Mouse (Mus musculus) neural tube, embryonic 15.5 days (tissue): Measurements from ENCODE around the gene Nfatc2. TPM values are rescaled to one million over a fixed set of nuclear protein-coding genes. Genes with fewer than 3 reads are reported as not detected.

Experiments used
- ATAC-seq: fragments of 200-750 bp; cut with Nextera tagmentation; 2 replicates; pipeline ENCODE4 v1.8.0; 2017; ENCODE audit warnings: mild to moderate bottlenecking, moderate TSS enrichment, moderate library complexity; ENCODE audit not compliant: low FRiP score
- H3K27ac ChIP-seq: fragments of 300-500 bp; sonication (generic); replicated peaks from 2 replicates; pipeline ENCODE4 v1.5.1; 2015; ENCODE audit warnings: mild to moderate bottlenecking, inconsistent platforms
- H3K27me3 ChIP-seq: fragments of 300-500 bp; sonication (generic); replicated peaks from 2 replicates; pipeline ENCODE4 v1.6.1; 2015; ENCODE audit warnings: inconsistent platforms
- H3K36me3 ChIP-seq: fragments of 300-500 bp; sonication (generic); 2 replicates; pipeline ENCODE4 v1.6.1; 2015; ENCODE audit warnings: inconsistent platforms
- H3K4me1 ChIP-seq: fragments of 300-500 bp; sonication (generic); 2 replicates; pipeline ENCODE4 v1.6.1; 2015; ENCODE audit warnings: inconsistent platforms
- H3K4me2 ChIP-seq: fragments of 300-500 bp; sonication (generic); 2 replicates; pipeline ENCODE4 v1.6.1; 2015; ENCODE audit warnings: inconsistent platforms, mild to moderate bottlenecking, moderate library complexity
- H3K4me3 ChIP-seq: fragments of 300-500 bp; sonication (generic); replicated peaks from 2 replicates; pipeline ENCODE4 v1.5.1; 2015; ENCODE audit warnings: mild to moderate bottlenecking, inconsistent platforms
- H3K9ac ChIP-seq: fragments of 300-500 bp; sonication (generic); replicated peaks from 2 replicates; pipeline ENCODE4 v1.6.1; 2015; ENCODE audit warnings: mild to moderate bottlenecking, inconsistent platforms
- H3K9me3 ChIP-seq: fragments of 300-500 bp; sonication (generic); replicated peaks from 2 replicates; pipeline ENCODE4 v1.6.1; 2016; ENCODE audit warnings: inconsistent platforms
- WGBS: fragments of 180-500 bp; shearing (Covaris S2); methylation state at CpG from one replicate; pipeline ENCODE4 v1.1.7; 2015; ENCODE audit warnings: mixed read lengths; 5-methylcytosine and 5-hydroxymethylcytosine counted together
- polyA plus RNA-seq: library from polyadenylated mRNA; unstranded; fragments of >200 nt; fragmentation: Nextera tagmentation; extraction: Ambion mirVana; gene quantifications from 2 replicates; pipeline ENCODE4 v1.2.1, GENCODE M21; 2015

Nfatc2 gene
- polyA plus RNA-seq, 1 experiment from 2014 or later = 4.8 TPM

DNA sequence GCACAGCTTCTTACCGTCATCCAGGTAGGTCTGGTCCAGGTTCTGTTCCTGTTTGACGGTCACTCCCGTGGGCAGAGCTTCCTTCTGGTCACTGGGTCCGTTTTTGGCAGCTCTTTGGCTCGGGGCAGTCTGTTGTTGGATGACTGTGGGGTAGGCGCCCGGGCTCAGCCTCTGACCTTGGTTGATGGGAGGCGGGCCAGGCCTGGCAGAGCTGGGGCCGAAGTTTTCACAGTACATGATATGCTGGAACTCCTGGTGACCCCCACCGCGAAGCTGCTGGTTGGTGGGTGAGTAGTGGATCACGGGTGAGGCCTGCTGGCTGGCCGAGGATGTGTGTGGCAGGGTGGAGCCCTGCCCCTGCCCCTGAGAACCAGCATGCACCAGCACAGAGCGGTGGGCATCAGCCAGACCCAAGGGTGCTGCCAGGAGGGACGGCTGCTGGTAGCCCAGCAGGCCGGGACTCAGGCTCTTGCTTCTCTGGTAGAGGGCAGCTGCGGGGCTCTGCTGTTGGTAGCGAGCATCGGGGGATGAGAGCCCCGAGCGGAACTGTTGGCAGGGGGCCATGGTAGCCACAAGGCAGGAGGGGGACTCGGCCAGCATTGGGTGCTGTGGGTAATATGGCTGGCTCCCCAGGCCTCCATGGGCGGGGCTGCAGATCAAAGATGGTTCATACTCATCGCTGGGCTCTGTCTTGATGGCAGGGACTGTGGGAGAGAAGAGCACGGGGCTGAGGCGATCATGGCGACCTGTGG lies 96.8 kb downstream of the Nfatc2 start:
- WGBS = 80% methylated on average over 27 of the region's 27 CpGs
- no peak overlapping the region for H3K4me2 ChIP-seq
- H3K4me1 ChIP-seq = no peaks in the 10 kb centered on the region
- no peaks in the 10 kb centered on the region for H3K9me3 ChIP-seq
- no peak overlapping the region for H3K9ac ChIP-seq
- no peaks in the 10 kb centered on the region for H3K36me3 ChIP-seq
- no peak overlapping the region for H3K4me3 ChIP-seq
- ATAC-seq = no peak
- no peak overlapping the region for H3K27ac ChIP-seq
- H3K27me3 ChIP-seq = no peaks in the 10 kb centered on the region

DNA sequence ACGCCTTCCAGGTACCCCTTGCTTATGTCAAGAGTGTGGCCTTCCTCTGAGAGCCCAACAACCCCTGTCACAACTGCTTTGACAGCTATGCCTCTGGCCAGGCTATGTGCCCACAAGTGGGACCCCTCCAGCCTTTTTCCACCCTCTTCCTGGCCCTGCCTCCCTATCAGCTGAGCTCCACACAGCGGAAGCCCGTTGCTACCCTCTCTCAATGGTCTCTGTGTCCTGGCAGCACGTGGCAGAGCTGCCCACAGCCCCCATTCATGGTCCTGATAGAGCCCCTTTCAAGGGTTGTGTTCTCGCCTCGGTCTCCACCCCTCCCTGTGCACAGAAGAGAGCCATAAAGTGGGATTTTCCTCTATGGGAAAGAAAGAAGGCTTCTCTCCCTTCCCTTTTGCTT lies 97.7 kb downstream of the Nfatc2 start:
- Histone ChIP-seq H3K4me3 (no peak overlapping the region), H3K9me3 (no peaks in the 10 kb centered on the region), H3K36me3 (no peaks in the 10 kb centered on the region), H3K4me2 (no peak overlapping the region), H3K27me3 (no peaks in the 10 kb centered on the region), H3K27ac (no peak overlapping the region), H3K9ac (no peak overlapping the region), H3K4me1 (no peaks in the 10 kb centered on the region)
- 0 out of 2 replicates have a peak, but pooled peaks have one; percentile 45 for ATAC-seq
- 55% methylated on average over 6 of the region's 6 CpGs for WGBS

DNA sequence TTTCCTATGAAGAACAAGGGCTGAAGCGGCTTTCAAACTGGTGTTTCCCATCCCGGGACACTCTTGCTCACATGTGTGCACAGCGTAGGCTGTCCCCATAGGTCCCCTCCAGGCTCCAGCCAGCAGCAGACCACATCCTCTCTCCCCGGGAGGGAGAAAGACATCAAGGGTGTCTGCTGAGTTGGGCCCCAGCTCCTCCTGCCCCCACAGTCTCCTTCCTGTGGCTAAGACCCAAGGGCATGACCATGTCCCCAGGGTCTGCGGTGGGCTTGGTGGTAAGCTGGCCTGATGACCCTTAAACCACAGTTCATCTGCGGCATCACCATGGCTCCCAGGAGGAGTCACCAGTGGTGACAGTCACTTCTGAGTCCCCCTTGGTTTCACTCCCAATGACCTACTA lies 100.7 kb downstream of the Nfatc2 start:
- ATAC-seq = no peak

DNA sequence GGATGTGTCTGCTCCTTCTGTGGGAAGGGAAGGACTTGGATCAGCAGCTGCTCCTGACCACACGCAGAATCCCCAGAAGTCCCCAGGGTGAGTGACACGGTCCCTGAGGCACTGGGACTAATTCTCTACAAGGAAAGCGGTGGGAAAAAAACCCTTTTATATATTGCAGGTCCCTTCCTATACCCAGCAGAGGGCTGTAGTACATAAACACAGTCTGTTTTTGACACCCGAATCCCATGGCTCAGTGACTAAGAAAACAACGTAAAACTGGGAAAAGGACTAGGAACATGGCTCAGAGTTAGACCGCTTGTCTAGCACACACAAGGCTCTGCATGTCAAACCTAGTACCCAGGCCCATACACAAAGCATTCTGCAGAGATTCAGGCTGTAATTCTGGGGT lies 101.2 kb downstream of the Nfatc2 start:
- H3K36me3 ChIP-seq = no peaks in the 10 kb centered on the region
- no peaks in the 10 kb centered on the region for H3K27me3 ChIP-seq
- WGBS = 68% methylated on average over 6 of the region's 6 CpGs
- no peak for ATAC-seq
- no peak overlapping the region for H3K4me3 ChIP-seq
- H3K4me2 ChIP-seq = no peak overlapping the region
- H3K9me3 ChIP-seq = no peaks in the 10 kb centered on the region
- H3K4me1 ChIP-seq = no peaks in the 10 kb centered on the region
- H3K27ac ChIP-seq = no peak overlapping the region
- H3K9ac ChIP-seq = no peak overlapping the region

More for the DNA sequence above, 100.7 kb downstream of the Nfatc2 start:
- H3K4me1 ChIP-seq = no peaks in the 10 kb centered on the region
- no peaks in the 10 kb centered on the region for H3K9me3 ChIP-seq
- no peak overlapping the region for H3K27ac ChIP-seq
- H3K27me3 ChIP-seq = no peaks in the 10 kb centered on the region
- no peak overlapping the region for H3K4me3 ChIP-seq
- H3K9ac ChIP-seq = no peak overlapping the region
- no peak overlapping the region for H3K4me2 ChIP-seq
- H3K36me3 ChIP-seq = no peaks in the 10 kb centered on the region
- 92% methylated on average over 6 of the region's 6 CpGs for WGBS

DNA sequence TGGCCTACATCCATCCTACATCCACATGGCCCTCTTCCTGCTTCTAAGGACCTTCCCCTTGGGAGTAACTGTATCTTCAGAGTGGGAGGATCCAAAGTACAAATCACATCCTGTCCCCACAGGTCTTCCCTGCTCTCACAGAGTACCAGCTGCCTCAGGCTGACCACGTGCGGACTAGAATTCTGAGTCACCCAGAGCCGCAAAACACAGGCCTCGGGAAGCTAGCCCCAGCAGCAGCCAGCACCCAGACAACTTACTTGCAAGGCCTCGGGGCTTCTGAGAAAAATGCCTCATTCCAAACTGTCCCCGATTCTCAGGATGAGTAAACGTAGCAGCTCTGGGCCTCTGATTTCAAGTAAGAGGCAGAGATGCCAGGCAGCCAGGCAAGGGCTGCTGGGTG lies 109.7 kb downstream of the Nfatc2 start:
- no peaks in the 10 kb centered on the region for H3K9me3 ChIP-seq
- ATAC-seq = no peak
- no peaks in the 10 kb centered on the region for H3K27me3 ChIP-seq
- no peak overlapping the region for H3K9ac ChIP-seq
- H3K27ac ChIP-seq = no peak overlapping the region
- 85% methylated on average over 7 of the region's 7 CpGs for WGBS
- no peaks in the 10 kb centered on the region for H3K36me3 ChIP-seq
- no peaks in the 10 kb centered on the region for H3K4me1 ChIP-seq
- no peak overlapping the region for H3K4me3 ChIP-seq
- no peak overlapping the region for H3K4me2 ChIP-seq

DNA sequence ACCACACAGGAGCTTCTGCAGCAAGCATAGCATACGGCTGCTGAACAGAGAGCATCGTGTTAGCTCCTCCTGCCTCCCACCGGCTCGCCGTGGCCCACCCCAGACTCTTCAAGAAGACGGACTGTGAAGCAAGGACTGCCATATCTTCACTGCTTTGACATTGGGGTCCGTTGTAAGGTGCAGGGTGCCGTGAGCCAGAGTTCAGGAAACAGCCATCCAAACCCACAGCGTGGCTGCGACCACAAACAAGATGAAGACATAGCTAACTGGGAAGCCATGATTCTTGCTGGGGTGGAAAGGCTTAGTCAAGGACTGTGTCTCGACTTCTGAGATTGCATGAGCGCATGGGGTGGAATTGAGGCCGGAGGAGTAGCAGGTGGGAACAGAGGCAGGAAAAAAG lies 111.5 kb downstream of the Nfatc2 start:
- ATAC-seq = no peak
- H3K4me1 ChIP-seq = no peaks in the 10 kb centered on the region
- no peaks in the 10 kb centered on the region for H3K27me3 ChIP-seq
- no peaks in the 10 kb centered on the region for H3K9me3 ChIP-seq
- 92% methylated on average over 13 of the region's 13 CpGs for WGBS
- no peak overlapping the region for H3K4me3 ChIP-seq
- H3K27ac ChIP-seq = no peak overlapping the region
- no peaks in the 10 kb centered on the region for H3K36me3 ChIP-seq
- no peak overlapping the region for H3K4me2 ChIP-seq
- no peak overlapping the region for H3K9ac ChIP-seq

DNA sequence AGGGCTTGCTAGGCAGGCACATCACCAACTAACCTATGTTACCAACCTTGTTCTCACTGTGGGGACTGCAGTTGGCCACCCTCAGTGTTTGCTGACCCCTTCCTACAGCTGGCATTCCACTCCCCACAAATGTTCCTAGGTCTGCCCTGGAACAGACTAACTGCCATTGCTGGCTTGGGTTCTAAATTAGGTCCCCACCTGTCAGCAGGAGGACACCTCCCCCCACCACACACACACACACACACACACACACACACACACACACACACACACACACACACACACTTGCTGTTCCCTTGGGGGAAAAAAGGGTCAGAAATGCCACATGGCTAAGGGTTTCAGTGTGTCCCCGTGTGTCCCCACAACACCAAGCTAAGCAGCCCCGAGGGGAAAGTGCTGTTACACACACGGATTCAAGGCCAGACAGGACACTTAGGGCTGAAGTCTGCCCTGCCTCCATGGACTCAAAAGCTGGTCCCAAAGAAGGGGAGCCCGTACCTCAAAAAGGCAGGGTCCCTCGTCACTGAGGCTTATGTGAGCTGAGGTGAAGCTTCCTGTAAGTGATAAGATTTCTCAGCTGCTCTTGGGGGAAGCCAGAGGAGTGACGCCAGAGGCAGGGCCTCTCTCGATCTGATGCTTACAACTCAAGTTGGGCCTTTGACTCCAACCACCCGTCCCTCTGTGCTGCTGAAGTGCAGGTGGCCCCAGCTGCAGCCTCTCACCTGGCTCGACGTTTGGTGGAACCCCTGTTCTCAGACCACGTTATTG lies 113.1 kb downstream of the Nfatc2 start:
- Histone ChIP-seq H3K27ac (no peak overlapping the region), H3K36me3 (no peaks in the 10 kb centered on the region), H3K27me3 (no peaks in the 10 kb centered on the region), H3K4me1 (no peaks in the 10 kb centered on the region), H3K4me2 (no peak overlapping the region), H3K9me3 (no peaks in the 10 kb centered on the region), H3K9ac (no peak overlapping the region), H3K4me3 (no peak overlapping the region)
- no peak for ATAC-seq
- 84% methylated on average over 11 of the region's 11 CpGs for WGBS

DNA sequence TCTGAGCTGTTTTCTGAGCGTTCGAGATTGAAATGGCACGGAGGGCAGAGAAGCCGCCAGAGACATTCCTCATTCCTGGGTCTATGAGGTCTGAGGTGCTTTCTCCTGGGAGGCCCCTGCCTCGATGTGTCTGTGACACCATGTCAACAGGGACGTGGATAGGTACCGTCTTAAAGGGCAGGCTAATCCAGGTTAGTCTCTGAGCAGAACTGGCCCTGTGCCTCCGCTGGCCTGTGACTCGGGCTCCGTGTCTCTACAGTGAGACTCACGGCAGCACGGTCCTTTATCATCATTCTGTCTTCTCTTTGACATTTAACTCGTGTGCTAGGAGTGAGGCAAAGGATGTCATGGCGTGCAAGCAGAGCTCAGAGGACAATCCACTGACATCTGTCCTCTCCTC lies 120.3 kb downstream of the Nfatc2 start:
- Histone ChIP-seq H3K27me3 (peaks cover 11% of the 10 kb centered on the region; the same call in 1 of the 2 replicates), H3K27ac (no peak overlapping the region), H3K4me2 (no peak overlapping the region), H3K4me3 (no peak overlapping the region), H3K36me3 (no peaks in the 10 kb centered on the region), H3K9ac (no peak overlapping the region), H3K9me3 (no peaks in the 10 kb centered on the region), H3K4me1 (peaks cover 5% of the 10 kb centered on the region)
- no peak for ATAC-seq
- WGBS = 92% methylated on average over 14 of the region's 14 CpGs

DNA sequence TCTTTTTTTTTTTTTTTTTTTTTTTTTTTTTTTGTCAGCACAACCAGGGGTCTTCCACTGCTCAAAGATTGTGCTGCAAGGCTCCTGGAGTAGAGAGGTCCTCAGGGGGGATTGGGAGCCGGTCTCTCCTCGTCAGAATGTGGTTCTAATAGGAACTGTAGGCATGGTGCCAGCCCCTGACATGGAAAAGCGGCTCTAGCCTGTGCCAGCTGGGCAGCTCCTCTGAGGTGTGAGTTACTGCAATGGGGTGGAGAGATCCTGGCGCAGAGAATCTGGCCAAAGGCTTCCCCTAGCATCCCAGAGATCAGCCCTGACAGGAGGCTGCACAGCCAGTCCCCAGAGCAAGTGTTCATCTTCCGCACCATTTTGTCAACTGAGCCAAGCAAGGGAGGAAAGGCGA lies 120.8 kb downstream of the Nfatc2 start:
- H3K9ac ChIP-seq = no peak overlapping the region
- H3K4me2 ChIP-seq = no peak overlapping the region
- no peak overlapping the region for H3K4me3 ChIP-seq
- WGBS = 59% methylated on average over 6 of the region's 6 CpGs
- H3K27ac ChIP-seq = no peak overlapping the region
- H3K4me1 ChIP-seq = peaks cover 5% of the 10 kb centered on the region
- H3K9me3 ChIP-seq = no peaks in the 10 kb centered on the region
- peaks cover 11% of the 10 kb centered on the region; the same call in 1 of the 2 replicates for H3K27me3 ChIP-seq
- no peak for ATAC-seq
- no peaks in the 10 kb centered on the region for H3K36me3 ChIP-seq

DNA sequence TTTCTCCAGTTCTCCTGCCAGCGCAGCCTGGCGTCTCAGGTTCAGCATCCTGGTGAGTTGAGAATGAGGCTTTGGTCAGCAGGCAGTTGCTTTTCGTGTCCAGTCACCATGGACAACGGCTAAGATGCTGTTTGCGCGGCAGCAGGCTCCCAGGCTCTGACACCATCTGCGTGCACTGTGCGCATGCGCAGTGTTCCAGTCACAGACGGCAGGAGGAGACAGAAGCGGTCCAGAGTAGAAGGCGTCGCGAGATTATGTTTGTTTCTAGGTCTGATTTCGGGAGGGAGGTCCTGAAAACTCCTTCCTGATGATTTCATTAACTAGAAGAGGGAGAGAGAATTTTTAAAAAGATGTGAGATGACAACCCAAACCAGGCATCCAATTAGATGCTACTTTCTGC lies 121.5 kb downstream of the Nfatc2 start:
- H3K9ac ChIP-seq = no peak overlapping the region
- H3K4me2 ChIP-seq = no peak overlapping the region
- H3K27ac ChIP-seq = no peak overlapping the region
- no peaks in the 10 kb centered on the region for H3K36me3 ChIP-seq
- H3K27me3 ChIP-seq = peaks cover 11% of the 10 kb centered on the region; the same call in 1 of the 2 replicates
- 78% methylated on average over 15 of the region's 15 CpGs for WGBS
- H3K9me3 ChIP-seq = no peaks in the 10 kb centered on the region
- ATAC-seq = no peak
- peaks cover 6% of the 10 kb centered on the region for H3K4me1 ChIP-seq
- H3K4me3 ChIP-seq = no peak overlapping the region

DNA sequence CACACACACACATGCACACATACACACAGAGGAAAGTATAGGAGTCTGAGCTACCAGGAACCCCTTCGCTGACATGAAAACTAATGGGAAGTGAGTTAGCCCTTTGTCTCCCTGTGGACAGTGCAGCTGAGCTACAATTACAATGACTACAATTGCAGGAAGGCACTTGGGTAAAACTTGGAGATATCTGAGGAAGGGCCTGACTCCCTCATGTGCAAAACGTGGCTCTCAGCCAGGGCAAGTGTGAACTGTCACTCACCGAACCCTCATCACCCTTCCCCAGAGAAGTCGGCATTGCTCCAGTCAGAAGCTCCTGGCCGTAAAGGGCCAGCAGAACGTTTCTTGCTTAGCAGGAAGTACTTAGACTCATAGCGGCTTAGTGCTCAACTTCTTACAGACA lies 123.0 kb downstream of the Nfatc2 start:
- Histone ChIP-seq H3K9me3 (no peaks in the 10 kb centered on the region), H3K4me1 (peaks cover 12% of the 10 kb centered on the region), H3K9ac (no peak overlapping the region), H3K4me3 (no peak overlapping the region), H3K27ac (no peak overlapping the region), H3K27me3 (peaks cover 14% of the 10 kb centered on the region; the same call in 1 of the 2 replicates), H3K36me3 (no peaks in the 10 kb centered on the region), H3K4me2 (no peak overlapping the region)
- ATAC-seq = no peak
- 66% methylated on average over 7 of the region's 7 CpGs for WGBS

DNA sequence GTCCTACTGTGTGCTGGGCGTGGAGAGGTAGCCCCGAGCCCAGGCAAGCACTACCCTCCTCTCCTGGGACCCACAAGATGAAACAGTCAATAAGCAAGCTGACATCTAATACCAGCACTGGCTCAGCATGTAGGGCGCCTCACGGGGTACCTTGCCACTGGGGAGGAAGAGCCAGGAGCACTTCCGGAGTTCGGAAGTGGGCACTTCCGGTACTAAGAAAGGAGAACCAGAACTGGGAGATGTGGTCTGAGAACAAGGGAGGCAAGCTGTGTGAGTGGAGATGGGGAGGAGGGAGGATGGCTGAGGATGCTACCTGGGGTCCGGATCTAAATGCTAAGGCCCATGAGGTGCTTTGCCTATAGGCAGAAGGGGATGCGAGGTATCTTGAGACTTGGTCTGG lies 128.0 kb downstream of the Nfatc2 start:
- peaks cover 9% of the 10 kb centered on the region; the same call in 1 of the 2 replicates for H3K27me3 ChIP-seq
- no peak overlapping the region for H3K27ac ChIP-seq
- no peaks in the 10 kb centered on the region for H3K9me3 ChIP-seq
- H3K4me2 ChIP-seq = no peak overlapping the region
- H3K4me1 ChIP-seq = peaks cover 16% of the 10 kb centered on the region
- H3K36me3 ChIP-seq = no peaks in the 10 kb centered on the region
- no peak overlapping the region for H3K9ac ChIP-seq
- ATAC-seq = no peak
- H3K4me3 ChIP-seq = no peak overlapping the region
- 53% methylated on average over 9 of the region's 9 CpGs for WGBS
